Mouse (Mus musculus) liver, embryonic 13.5 days (tissue): ENCODE results near the gene Ccdc137. TPM values are rescaled to one million over a fixed set of nuclear protein-coding genes. Genes with fewer than 3 reads are reported as not detected.

ENCODE experiments used
- polyA plus RNA-seq: library from polyadenylated mRNA; unstranded; fragments of >200 nt; fragmentation: Nextera tagmentation; extraction: Ambion mirVana; gene quantifications from 2 replicates; pipeline ENCODE4 v1.2.1, GENCODE M21; 2015

The Ccdc137 gene
- polyA plus RNA-seq, 1 experiment from 2014 or later: 20.2 TPM

Other genes with a start within 250 kb of the Ccdc137 start
- gene Bahcc1, start 225.2 kb upstream of the Ccdc137 start, polyA plus RNA-seq: 1.3 and 1.4 TPM in 2 replicates
- 712 and 750 TPM in 2 replicates for gene Actg1, start 109.6 kb upstream of the Ccdc137 start, polyA plus RNA-seq
- gene Fscn2, start 96.6 kb upstream of the Ccdc137 start, polyA plus RNA-seq: not detected in 2 replicates
- gene Faap100, start 79.4 kb upstream of the Ccdc137 start, polyA plus RNA-seq: 7.8 and 8.7 TPM in 2 replicates
- 22.3 and 26.8 TPM in 2 replicates for gene Nploc4, start 20.4 kb upstream of the Ccdc137 start, polyA plus RNA-seq
- gene Tspan10, start 15.5 kb upstream of the Ccdc137 start, polyA plus RNA-seq: not detected in 2 replicates
- gene Pde6g, start 4.6 kb upstream of the Ccdc137 start, polyA plus RNA-seq: 0.12 TPM in 1 of 2 replicates, not detected in the other
- gene Oxld1, start within 50 bp of the Ccdc137 start, polyA plus RNA-seq: 8.4 and 9.5 TPM in 2 replicates
- 15.9 and 16.0 TPM in 2 replicates for gene Arl16, start 9.5 kb downstream of the Ccdc137 start, polyA plus RNA-seq
- 142 and 150 TPM in 2 replicates for gene Mrpl12, start 26.5 kb downstream of the Ccdc137 start, polyA plus RNA-seq
- gene Slc25a10, start 33.7 kb downstream of the Ccdc137 start, polyA plus RNA-seq: 42.2 and 44.1 TPM in 2 replicates
- gene Gcgr, start 72.6 kb downstream of the Ccdc137 start, polyA plus RNA-seq: 10.0 and 10.7 TPM in 2 replicates
- gene Mcrip1, start 91.6 kb downstream of the Ccdc137 start, polyA plus RNA-seq: 45.7 and 46.9 TPM in 2 replicates
- 0.22 TPM in 1 of 2 replicates, not detected in the other for gene Ppp1r27, start 93.0 kb downstream of the Ccdc137 start, polyA plus RNA-seq
- 403 and 453 TPM in 2 replicates for gene P4hb, start 115.1 kb downstream of the Ccdc137 start, polyA plus RNA-seq
- gene Arhgdia, start 123.5 kb downstream of the Ccdc137 start, polyA plus RNA-seq: 258 and 276 TPM in 2 replicates
- gene Alyref, start 140.2 kb downstream of the Ccdc137 start, polyA plus RNA-seq: 379 and 416 TPM in 2 replicates
- gene Anapc11, start 140.3 kb downstream of the Ccdc137 start, polyA plus RNA-seq: 99.1 and 102 TPM in 2 replicates
- gene Npb, start 150.4 kb downstream of the Ccdc137 start, polyA plus RNA-seq: 9.5 and 12.6 TPM in 2 replicates
- 114 and 116 TPM in 2 replicates for gene Pcyt2, start 159.8 kb downstream of the Ccdc137 start, polyA plus RNA-seq
- 33.8 and 34.3 TPM in 2 replicates for gene Sirt7, start 167.1 kb downstream of the Ccdc137 start, polyA plus RNA-seq
- gene Mafg, start 175.5 kb downstream of the Ccdc137 start, polyA plus RNA-seq: 39.8 and 40.0 TPM in 2 replicates
- gene Pycr1, start 185.7 kb downstream of the Ccdc137 start, polyA plus RNA-seq: 6.0 and 6.9 TPM in 2 replicates
- 0.23 TPM in 1 of 2 replicates, not detected in the other for gene Myadml2, start 190.0 kb downstream of the Ccdc137 start, polyA plus RNA-seq
- 0.27 and 0.36 TPM in 2 replicates for gene Notum, start 203.1 kb downstream of the Ccdc137 start, polyA plus RNA-seq
- gene Aspscr1, start 214.9 kb downstream of the Ccdc137 start, polyA plus RNA-seq: 49.2 and 52.5 TPM in 2 replicates